Mouse (Mus musculus) mature B cell (primary cell): ENCODE results near the gene Klf15.

Experiments used
- in situ Hi-C: fragments of 300-500 bp; cut with MboI; formaldehyde crosslinking; loops from 2 replicates; pipeline ENCODE4 v1.14.3; 2019

Klf15 gene

GRCm38 (mm10) chr6:90494155-90494554, 31.8 kb downstream of the Klf15 start:
- in situ Hi-C loops, result no loop called here

- in situ Hi-C loops, result no loop called here
Observed at GRCm38 (mm10) chr6:90494566-90494965, 32.2 kb downstream of the Klf15 start.

GRCm38 (mm10) chr6:90495282-90495912, 33.0 kb downstream of the Klf15 start:
- in situ Hi-C loops, result no loop called here

GRCm38 (mm10) chr6:90496217-90496616, 33.8 kb downstream of the Klf15 start:
- in situ Hi-C loops, result no loop called here

GRCm38 (mm10) chr6:90499509-90499908, 37.1 kb downstream of the Klf15 start:
- in situ Hi-C loops, result no loop called here

GRCm38 (mm10) chr6:90501222-90501940, 39.0 kb downstream of the Klf15 start:
- in situ Hi-C loops, result no loop called here

- in situ Hi-C loops, result no loop called here
Observed at GRCm38 (mm10) chr6:90505906-90506305, 43.5 kb downstream of the Klf15 start.

GRCm38 (mm10) chr6:90506673-90507311, 44.4 kb downstream of the Klf15 start:
- in situ Hi-C loops, result no loop called here

- in situ Hi-C loops, result no loop called here
Observed at GRCm38 (mm10) chr6:90507443-90507842, 45.1 kb downstream of the Klf15 start.

- in situ Hi-C loops, result no loop called here
Observed at GRCm38 (mm10) chr6:90508197-90508624, 45.8 kb downstream of the Klf15 start.

- in situ Hi-C loops, result no loop called here
Observed at GRCm38 (mm10) chr6:90509085-90509484, 46.7 kb downstream of the Klf15 start.

- in situ Hi-C loops, result no loop called here
Observed at GRCm38 (mm10) chr6:90512416-90512815, 50.0 kb downstream of the Klf15 start.

GRCm38 (mm10) chr6:90513074-90513856, 50.9 kb downstream of the Klf15 start:
- in situ Hi-C loops, result no loop called here

GRCm38 (mm10) chr6:90514369-90514768, 52.0 kb downstream of the Klf15 start:
- in situ Hi-C loops, result no loop called here

GRCm38 (mm10) chr6:90514883-90515405, 52.6 kb downstream of the Klf15 start:
- in situ Hi-C loops, result no loop called here

- in situ Hi-C loops, result no loop called here
Observed at GRCm38 (mm10) chr6:90518892-90519291, 56.5 kb downstream of the Klf15 start.

GRCm38 (mm10) chr6:90519375-90519774, 57.0 kb downstream of the Klf15 start:
- in situ Hi-C loops, result no loop called here
